Mouse (Mus musculus): ENCODE results near the gene Col6a4. TPM values are rescaled to one million over a fixed set of nuclear protein-coding genes. Genes with fewer than 3 reads are reported as not detected.

Gene Col6a4
- polyA plus RNA-seq, 1 experiment from 2014 or later: 0.21 TPM

DNA sequence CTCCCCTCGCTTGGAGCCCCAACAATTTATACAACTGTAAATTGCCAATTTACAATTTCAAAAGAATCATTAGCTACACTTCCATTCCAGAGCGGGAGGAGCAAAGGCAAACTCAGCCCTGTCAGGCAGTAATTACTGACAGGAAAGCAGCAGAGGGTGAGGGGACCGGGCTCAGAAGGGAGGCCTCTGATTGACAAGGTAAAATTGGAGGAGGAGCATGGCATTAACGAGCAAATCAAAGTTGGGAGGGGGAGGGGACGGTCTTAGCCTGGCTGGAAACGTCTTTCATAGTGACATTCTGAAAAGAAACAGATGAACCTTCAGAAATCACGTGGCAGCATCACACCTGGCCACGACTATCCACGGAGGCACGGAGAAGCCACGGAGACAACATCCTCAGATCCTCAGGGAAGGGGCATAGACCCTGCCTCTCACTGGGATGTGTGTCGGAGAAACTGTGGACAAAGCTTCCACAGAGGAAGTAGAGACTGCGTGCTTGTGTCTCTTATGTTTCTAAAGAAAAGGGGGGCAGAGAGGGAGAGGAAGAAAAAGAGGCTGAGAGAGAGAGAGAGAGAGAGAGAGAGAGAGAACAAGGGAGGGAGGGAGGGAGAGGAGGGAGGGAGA, 19.3 kb upstream of the Col6a4 start:
- no peak overlapping the region for H3K27ac ChIP-seq
- WGBS: 16% methylated on average over 13 of the region's 13 CpGs

GRCm38 (mm10) chr9:106112770-106113423, 16.3 kb upstream of the Col6a4 start:
- Histone ChIP-seq H3K9ac (no peak overlapping the region), H3K4me3 (no peak overlapping the region), H3K9me3 (no peaks in the 10 kb centered on the region), H3K4me1 (0 out of 2 replicates have a peak, but pooled peaks cover 5% of the 10 kb centered on the region), H3K27me3 (peaks cover 15% of the 10 kb centered on the region; the same call in 1 of the 2 replicates), H3K36me3 (no peaks in the 10 kb centered on the region), H3K4me2 (no peak overlapping the region), H3K27ac (no peak overlapping the region)
- no peak for ATAC-seq (ENCODE audit: insufficient number of reproducible peaks, insufficient read depth, low FRiP score, low TSS enrichment, low read depth)
- 28% methylated on average over 10 of the region's 10 CpGs for WGBS

More for the DNA sequence above, 19.3 kb upstream of the Col6a4 start:
- ATAC-seq (ENCODE audit: insufficient number of reproducible peaks, insufficient read depth, low FRiP score, low TSS enrichment, low read depth): no peak
- Histone ChIP-seq H3K36me3 (no peaks in the 10 kb centered on the region), H3K4me2 (peak overlapping the region; percentile 42), H3K9me3 (no peaks in the 10 kb centered on the region), H3K4me3 (peak overlapping the region; percentile 9; the same call in 1 of the 2 replicates), H3K9ac (no peak overlapping the region), H3K27me3 (peaks cover 15% of the 10 kb centered on the region; the same call in 1 of the 2 replicates), H3K4me1 (0 out of 2 replicates have a peak, but pooled peaks cover 5% of the 10 kb centered on the region)

DNA sequence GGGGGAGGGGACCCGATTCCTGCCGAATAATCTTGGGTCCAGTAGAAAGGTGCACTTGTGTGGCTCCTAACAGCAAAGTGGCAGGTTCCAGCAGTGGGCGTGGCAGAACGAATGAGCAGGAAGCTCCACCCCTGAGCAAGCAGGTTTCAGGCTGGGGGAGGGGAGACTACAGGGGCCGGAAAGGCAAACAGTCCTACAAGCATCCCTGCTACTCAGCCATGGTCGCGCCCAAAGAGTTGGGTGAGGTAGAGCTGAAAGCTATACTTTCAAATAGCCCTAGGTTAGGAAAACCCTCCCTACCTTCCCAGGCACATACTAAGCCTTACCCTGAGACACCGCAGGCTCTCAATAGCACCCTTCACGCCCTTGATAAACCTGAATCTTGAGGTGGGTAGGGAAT, 9.7 kb upstream of the Col6a4 start:
- WGBS: 76% methylated on average over 9 of the region's 9 CpGs
- H3K27ac ChIP-seq: no peak overlapping the region
- no peak overlapping the region for H3K9ac ChIP-seq
- H3K4me2 ChIP-seq: no peak overlapping the region
- H3K4me1 ChIP-seq: no peaks in the 10 kb centered on the region
- no peaks in the 10 kb centered on the region for H3K9me3 ChIP-seq
- H3K27me3 ChIP-seq: no peaks in the 10 kb centered on the region
- no peak for ATAC-seq (ENCODE audit: insufficient number of reproducible peaks, insufficient read depth, low FRiP score, low TSS enrichment, low read depth)
- no peak overlapping the region for H3K4me3 ChIP-seq
- no peaks in the 10 kb centered on the region for H3K36me3 ChIP-seq

DNA sequence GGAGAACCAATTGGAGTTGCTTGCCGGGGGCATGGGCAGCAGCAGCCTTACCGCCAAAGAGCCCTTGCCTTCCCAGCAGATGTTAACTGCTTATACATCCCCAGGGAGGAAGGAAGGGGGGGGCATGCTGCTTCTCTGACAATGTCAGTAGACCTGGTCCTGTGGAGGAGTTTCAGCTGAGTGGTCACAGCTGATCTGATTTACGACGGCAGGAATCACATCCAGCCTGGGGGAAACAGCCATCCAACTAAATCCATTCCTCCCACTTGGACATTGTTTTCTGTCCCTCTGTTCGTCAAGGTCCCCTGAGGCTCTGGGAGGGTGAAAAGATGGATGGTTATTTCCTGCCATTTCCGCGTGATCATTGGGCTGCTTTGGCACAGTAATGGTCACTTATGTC, 7.8 kb upstream of the Col6a4 start:
- Histone ChIP-seq H3K9ac (no peak overlapping the region), H3K36me3 (no peaks in the 10 kb centered on the region), H3K4me2 (no peak overlapping the region), H3K4me1 (no peaks in the 10 kb centered on the region), H3K27me3 (no peaks in the 10 kb centered on the region), H3K4me3 (no peak overlapping the region), H3K9me3 (no peaks in the 10 kb centered on the region), H3K27ac (no peak overlapping the region)
- no peak for ATAC-seq (ENCODE audit: insufficient number of reproducible peaks, insufficient read depth, low FRiP score, low TSS enrichment, low read depth)
- WGBS: 76% methylated on average over 7 of the region's 7 CpGs

GRCm38 (mm10) chr9:106101166-106101565, 4.6 kb upstream of the Col6a4 start:
- H3K4me1 ChIP-seq: 0 out of 2 replicates have a peak, but pooled peaks cover 5% of the 10 kb centered on the region
- H3K9me3 ChIP-seq: no peaks in the 10 kb centered on the region
- H3K4me2 ChIP-seq: no peak overlapping the region
- H3K9ac ChIP-seq: no peak overlapping the region
- no peak for ATAC-seq (ENCODE audit: insufficient number of reproducible peaks, insufficient read depth, low FRiP score, low TSS enrichment, low read depth)
- H3K36me3 ChIP-seq: no peaks in the 10 kb centered on the region
- H3K27me3 ChIP-seq: no peaks in the 10 kb centered on the region
- H3K27ac ChIP-seq: no peak overlapping the region
- no peak overlapping the region for H3K4me3 ChIP-seq
- WGBS: 67% methylated on average over 5 of the region's 5 CpGs

GRCm38 (mm10) chr9:106100262-106100661, 3.7 kb upstream of the Col6a4 start:
- no peak overlapping the region for H3K4me2 ChIP-seq
- H3K27me3 ChIP-seq: no peaks in the 10 kb centered on the region
- H3K27ac ChIP-seq: no peak overlapping the region
- no peak overlapping the region for H3K4me3 ChIP-seq
- WGBS: 58% methylated on average over 9 of the region's 9 CpGs
- H3K36me3 ChIP-seq: no peaks in the 10 kb centered on the region
- H3K9me3 ChIP-seq: no peaks in the 10 kb centered on the region
- no peak overlapping the region for H3K9ac ChIP-seq
- 0 out of 2 replicates have a peak, but pooled peaks cover 5% of the 10 kb centered on the region for H3K4me1 ChIP-seq
- no peak for ATAC-seq (ENCODE audit: insufficient number of reproducible peaks, insufficient read depth, low FRiP score, low TSS enrichment, low read depth)

- Histone ChIP-seq H3K27ac (no peak overlapping the region), H3K4me1 (0 out of 2 replicates have a peak, but pooled peaks cover 5% of the 10 kb centered on the region), H3K9ac (no peak overlapping the region), H3K4me2 (peak overlapping the region; percentile 20; the same call in 1 of the 2 replicates), H3K27me3 (no peaks in the 10 kb centered on the region), H3K36me3 (no peaks in the 10 kb centered on the region), H3K9me3 (no peaks in the 10 kb centered on the region), H3K4me3 (no peak overlapping the region)
- 70% methylated on average over 22 of the region's 22 CpGs for WGBS
- no peak for ATAC-seq (ENCODE audit: insufficient number of reproducible peaks, insufficient read depth, low FRiP score, low TSS enrichment, low read depth)
Measured at GRCm38 (mm10) chr9:106099379-106100021, 2.9 kb upstream of the Col6a4 start.

- no peak overlapping the region for H3K27ac ChIP-seq
- WGBS: 92% methylated on average over 5 of the region's 5 CpGs
Measured at GRCm38 (mm10) chr9:106081528-106081927, 15.1 kb downstream of the Col6a4 start.

GRCm38 (mm10) chr9:106080261-106081033, 16.1 kb downstream of the Col6a4 start:
- no peak overlapping the region for H3K4me2 ChIP-seq
- H3K4me1 ChIP-seq: no peaks in the 10 kb centered on the region
- no peak overlapping the region for H3K27ac ChIP-seq
- no peak overlapping the region for H3K4me3 ChIP-seq
- H3K36me3 ChIP-seq: no peaks in the 10 kb centered on the region
- H3K9ac ChIP-seq: no peak overlapping the region
- no peaks in the 10 kb centered on the region for H3K9me3 ChIP-seq
- H3K27me3 ChIP-seq: no peaks in the 10 kb centered on the region
- no peak for ATAC-seq (ENCODE audit: insufficient number of reproducible peaks, insufficient read depth, low FRiP score, low TSS enrichment, low read depth)
- 60% methylated on average over 12 of the region's 12 CpGs for WGBS

More at GRCm38 (mm10) chr9:106081528-106081927, 15.1 kb downstream of the Col6a4 start:
- H3K9ac ChIP-seq: no peak overlapping the region
- no peaks in the 10 kb centered on the region for H3K36me3 ChIP-seq
- H3K4me2 ChIP-seq: no peak overlapping the region
- H3K27me3 ChIP-seq: no peaks in the 10 kb centered on the region
- no peak for ATAC-seq (ENCODE audit: insufficient number of reproducible peaks, insufficient read depth, low FRiP score, low TSS enrichment, low read depth)
- H3K9me3 ChIP-seq: no peaks in the 10 kb centered on the region
- H3K4me1 ChIP-seq: no peaks in the 10 kb centered on the region
- H3K4me3 ChIP-seq: no peak overlapping the region

DNA sequence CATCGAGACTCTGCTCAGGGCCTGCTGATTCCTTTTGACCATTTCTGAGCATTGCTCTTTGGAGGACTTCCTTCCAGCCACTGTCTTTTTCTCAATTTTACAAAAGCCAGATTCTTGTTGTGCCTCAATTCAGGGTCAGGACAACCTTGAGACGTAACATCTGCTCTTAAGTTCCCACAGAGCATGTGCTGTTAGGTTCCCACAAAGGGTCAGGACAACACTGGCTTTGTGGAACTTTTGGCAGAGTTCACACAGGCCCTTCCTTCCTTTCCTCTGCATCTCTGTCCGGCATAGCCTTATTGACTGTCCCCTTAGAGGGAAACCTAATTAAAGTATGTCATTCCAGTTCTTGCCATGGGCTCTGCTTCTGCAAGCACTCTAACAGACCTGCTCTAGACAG, 18.6 kb downstream of the Col6a4 start:
- ATAC-seq (ENCODE audit: insufficient number of reproducible peaks, insufficient read depth, low FRiP score, low TSS enrichment, low read depth): no peak
- WGBS: 88% methylated on average over 3 of the region's 3 CpGs

GRCm38 (mm10) chr9:106076234-106076633, 20.3 kb downstream of the Col6a4 start:
- no peaks in the 10 kb centered on the region for H3K9me3 ChIP-seq
- no peak for ATAC-seq (ENCODE audit: insufficient number of reproducible peaks, insufficient read depth, low FRiP score, low TSS enrichment, low read depth)
- no peak overlapping the region for H3K27ac ChIP-seq
- H3K4me3 ChIP-seq: no peak overlapping the region
- WGBS: 67% methylated on average over 5 of the region's 5 CpGs
- no peaks in the 10 kb centered on the region for H3K4me1 ChIP-seq
- H3K27me3 ChIP-seq: no peaks in the 10 kb centered on the region
- no peak overlapping the region for H3K9ac ChIP-seq
- no peak overlapping the region for H3K4me2 ChIP-seq
- H3K36me3 ChIP-seq: no peaks in the 10 kb centered on the region

More for the DNA sequence above, 18.6 kb downstream of the Col6a4 start:
- Histone ChIP-seq H3K4me2 (no peak overlapping the region), H3K27me3 (no peaks in the 10 kb centered on the region), H3K4me3 (no peak overlapping the region), H3K36me3 (no peaks in the 10 kb centered on the region), H3K27ac (no peak overlapping the region), H3K9me3 (no peaks in the 10 kb centered on the region), H3K4me1 (no peaks in the 10 kb centered on the region), H3K9ac (no peak overlapping the region)

Measured in embryonic facial prominence, embryonic 13.5 days (tissue).